Mouse (Mus musculus) hindbrain, embryonic 12.5 days (tissue): ENCODE data around the gene Sirt5. TPM values are rescaled to one million over a fixed set of nuclear protein-coding genes. Genes with fewer than 3 reads are reported as not detected.

Experiments
- ATAC-seq: fragments of 200-750 bp; cut with Nextera tagmentation; 2 replicates; pipeline ENCODE4 v1.8.0; 2017; ENCODE audit warnings: moderate TSS enrichment; ENCODE audit not compliant: low FRiP score
- H3K27ac ChIP-seq: fragments of 300-500 bp; sonication (generic); 2 replicates; pipeline ENCODE4 v1.5.1; 2016; ENCODE audit warnings: mild to moderate bottlenecking
- H3K27me3 ChIP-seq: fragments of 300-500 bp; sonication (generic); 2 replicates; pipeline ENCODE4 v1.6.1; 2016; ENCODE audit warnings: mild to moderate bottlenecking
- H3K36me3 ChIP-seq: fragments of 300-500 bp; sonication (generic); 2 replicates; pipeline ENCODE4 v1.6.1; 2016; ENCODE audit warnings: mild to moderate bottlenecking
- H3K4me1 ChIP-seq: fragments of 300-500 bp; sonication (generic); 2 replicates; pipeline ENCODE4 v1.6.1; 2016
- H3K4me2 ChIP-seq: fragments of 300-500 bp; sonication (generic); replicated peaks from 2 replicates; pipeline ENCODE4 v1.6.1; 2016; ENCODE audit warnings: mild to moderate bottlenecking
- H3K4me3 ChIP-seq: fragments of 300-500 bp; sonication (generic); 2 replicates; pipeline ENCODE4 v1.5.1; 2016; ENCODE audit warnings: mild to moderate bottlenecking
- H3K9ac ChIP-seq: fragments of 300-500 bp; sonication (generic); 2 replicates; pipeline ENCODE4 v1.6.1; 2016; ENCODE audit warnings: mild to moderate bottlenecking, moderate library complexity
- H3K9me3 ChIP-seq: fragments of 300-500 bp; sonication (generic); replicated peaks from 2 replicates; pipeline ENCODE4 v1.6.1; 2016; ENCODE audit warnings: mild to moderate bottlenecking
- WGBS: fragments of 180-500 bp; shearing (Covaris S2); methylation state at CpG from one replicate; pipeline ENCODE4 v1.1.7; 2016; 5-methylcytosine and 5-hydroxymethylcytosine counted together
- polyA plus RNA-seq: library from polyadenylated mRNA; unstranded; fragments of >200 nt; fragmentation: Nextera tagmentation; extraction: Ambion mirVana; gene quantifications from 2 replicates; pipeline ENCODE4 v1.2.1, GENCODE M21; 2016

Gene Sirt5
- polyA plus RNA-seq, 1 experiment from 2014 or later = 35.9 TPM

DNA sequence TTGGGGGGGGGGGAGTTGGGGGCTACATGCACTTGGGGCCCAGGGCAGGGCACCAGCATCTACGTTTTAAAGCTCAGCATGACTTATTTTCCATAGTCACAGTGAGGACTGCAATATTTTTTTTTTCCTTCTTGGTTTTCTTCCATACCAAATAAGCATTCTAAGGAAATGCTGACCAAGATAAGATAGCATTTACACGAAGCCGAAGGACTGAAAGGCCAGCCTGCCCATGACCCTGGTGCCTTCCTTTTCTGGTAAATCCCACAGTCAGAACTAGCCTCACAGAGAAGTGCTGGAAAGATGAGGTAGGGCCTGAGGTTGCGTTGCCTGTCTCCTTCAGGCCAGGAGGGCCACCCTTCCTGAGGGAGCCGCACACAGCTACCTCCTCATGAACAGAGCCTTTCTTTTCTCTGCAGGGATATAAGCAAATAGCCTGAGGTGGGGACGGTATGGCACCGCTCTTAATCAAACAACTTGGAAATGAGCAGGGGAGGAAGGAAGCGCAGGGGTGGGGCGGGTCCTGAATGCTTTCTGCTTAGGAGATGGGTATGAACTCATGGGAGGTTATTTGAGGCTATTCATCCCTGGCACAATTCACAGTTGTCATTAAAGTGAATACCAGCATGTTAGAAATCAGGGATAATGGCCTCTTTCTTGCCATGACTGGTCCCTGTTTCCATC is 14.7 kb upstream of the Sirt5 start:
- 80% methylated on average over 9 of the region's 9 CpGs for WGBS
- ATAC-seq = no peak
- H3K4me2 ChIP-seq = no peak overlapping the region

DNA sequence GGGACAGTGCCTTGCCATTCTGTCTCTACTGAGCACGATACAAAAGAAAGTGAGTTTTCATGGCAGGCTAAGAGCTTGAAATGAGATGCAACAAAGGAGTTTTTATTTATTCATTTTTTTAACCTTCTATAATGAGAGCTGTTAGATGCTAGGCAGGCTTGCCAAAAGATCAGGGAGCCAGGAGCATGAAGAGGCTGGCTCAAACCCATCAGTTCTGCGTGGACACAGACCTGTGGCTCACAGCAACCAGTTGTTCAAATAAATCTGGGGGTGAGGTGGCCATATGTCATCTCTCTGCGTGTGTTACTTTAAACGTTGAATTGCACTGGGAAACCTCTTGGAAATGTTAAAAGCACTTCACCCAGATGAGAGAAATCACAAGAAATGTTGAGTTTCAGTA is 11.9 kb upstream of the Sirt5 start:
- WGBS = 81% methylated on average over 4 of the region's 4 CpGs
- no peaks in the 10 kb centered on the region for H3K27me3 ChIP-seq
- ATAC-seq = no peak

More for the DNA sequence above, 14.7 kb upstream of the Sirt5 start:
- Histone ChIP-seq H3K4me1 (no peaks in the 10 kb centered on the region), H3K9me3 (no peaks in the 10 kb centered on the region), H3K36me3 (no peaks in the 10 kb centered on the region), H3K27me3 (no peaks in the 10 kb centered on the region), H3K27ac (no peak overlapping the region), H3K4me3 (no peak overlapping the region), H3K9ac (no peak overlapping the region)

DNA sequence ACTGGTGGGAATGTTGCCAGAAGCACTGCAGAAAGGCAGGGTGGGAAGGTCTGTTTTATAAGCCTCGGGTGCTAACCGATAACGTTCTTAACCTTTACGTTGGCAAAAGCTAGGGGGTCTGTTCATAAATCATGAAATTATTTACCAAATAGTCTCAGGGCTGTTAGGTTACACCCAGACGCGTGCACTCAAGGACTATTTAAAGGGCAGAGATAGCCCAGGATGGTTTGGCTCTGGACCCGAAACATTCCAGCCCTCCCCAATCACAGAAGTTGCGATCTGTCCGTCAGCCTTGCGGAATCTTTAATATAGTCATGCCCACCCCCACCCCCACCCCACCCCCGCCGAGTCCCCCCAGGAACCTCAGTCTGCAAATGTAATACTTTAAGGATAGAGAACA is 10.9 kb upstream of the Sirt5 start:
- Histone ChIP-seq H3K36me3 (no peaks in the 10 kb centered on the region), H3K4me2 (no peak overlapping the region), H3K9me3 (no peaks in the 10 kb centered on the region), H3K27ac (no peak overlapping the region), H3K9ac (no peak overlapping the region), H3K4me3 (no peak overlapping the region), H3K4me1 (no peaks in the 10 kb centered on the region), H3K27me3 (no peaks in the 10 kb centered on the region)
- no peak for ATAC-seq
- 81% methylated on average over 12 of the region's 12 CpGs for WGBS

More for the DNA sequence above, 11.9 kb upstream of the Sirt5 start:
- H3K4me3 ChIP-seq = no peak overlapping the region
- H3K4me2 ChIP-seq = no peak overlapping the region
- H3K36me3 ChIP-seq = no peaks in the 10 kb centered on the region
- no peaks in the 10 kb centered on the region for H3K9me3 ChIP-seq
- no peaks in the 10 kb centered on the region for H3K4me1 ChIP-seq
- no peak overlapping the region for H3K27ac ChIP-seq
- H3K9ac ChIP-seq = no peak overlapping the region

DNA sequence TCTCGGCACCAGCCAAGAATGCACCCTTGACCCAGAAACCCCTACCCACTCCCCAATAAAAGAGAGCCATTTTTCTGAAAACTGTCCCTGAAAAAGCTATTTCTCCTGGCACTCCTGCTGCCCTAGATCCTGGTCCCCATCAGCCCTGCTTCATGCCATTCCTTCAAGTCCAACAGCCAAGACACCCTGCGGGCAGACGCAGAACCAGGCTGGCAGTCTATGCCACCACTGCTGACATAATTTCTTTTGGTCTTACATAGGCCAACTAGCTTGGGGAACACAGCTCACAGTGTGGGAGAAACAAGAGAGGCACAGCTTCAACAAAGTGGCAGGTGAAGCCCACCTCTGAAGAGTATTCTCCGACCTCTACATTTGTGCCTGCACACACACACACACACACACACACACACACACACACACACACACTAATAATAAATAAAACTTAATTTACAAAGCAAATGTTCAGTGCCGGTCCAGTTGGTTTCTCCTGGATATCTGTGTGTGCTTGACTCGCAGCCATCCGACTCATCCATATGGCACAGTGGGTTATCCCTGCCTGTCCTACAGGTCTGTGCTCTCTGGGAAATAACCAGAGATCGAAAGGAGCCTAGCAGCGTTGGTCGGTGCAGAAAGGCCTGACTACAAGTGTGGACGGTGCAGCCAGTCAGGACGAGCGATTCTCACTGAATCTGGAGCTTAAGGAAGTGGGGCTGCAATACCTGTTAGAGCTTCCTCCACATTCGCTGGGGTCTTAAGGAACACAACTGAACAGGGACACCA is 8.8 kb upstream of the Sirt5 start:
- no peak overlapping the region for H3K4me2 ChIP-seq
- H3K9me3 ChIP-seq = no peaks in the 10 kb centered on the region
- H3K27me3 ChIP-seq = no peaks in the 10 kb centered on the region
- ATAC-seq = no peak
- H3K36me3 ChIP-seq = no peaks in the 10 kb centered on the region
- H3K9ac ChIP-seq = no peak overlapping the region
- no peak overlapping the region for H3K27ac ChIP-seq
- 88% methylated on average over 14 of the region's 14 CpGs for WGBS
- no peak overlapping the region for H3K4me3 ChIP-seq
- no peaks in the 10 kb centered on the region for H3K4me1 ChIP-seq

DNA sequence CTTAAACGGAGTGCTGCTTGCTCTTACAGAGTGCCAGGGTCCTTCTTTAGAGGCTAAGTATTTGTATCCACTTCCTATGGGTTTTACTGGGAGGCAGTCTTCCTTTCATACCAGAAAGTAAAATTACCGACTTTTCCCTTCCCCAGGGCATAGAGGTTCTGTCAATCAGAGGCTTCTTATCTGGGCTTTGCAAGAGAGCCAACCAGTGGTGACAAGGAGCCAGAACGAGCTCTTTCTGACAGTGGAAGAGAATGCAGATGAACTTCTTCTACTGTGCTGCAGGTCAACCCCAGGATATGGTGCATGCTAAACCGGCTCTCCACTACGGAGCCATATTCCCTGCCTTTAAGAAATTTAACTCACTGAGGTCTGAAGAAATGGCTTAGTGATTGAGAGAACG is 4.8 kb upstream of the Sirt5 start:
- Histone ChIP-seq H3K9me3 (no peaks in the 10 kb centered on the region), H3K4me3 (no peak overlapping the region), H3K9ac (no peak overlapping the region), H3K4me2 (no peak overlapping the region), H3K36me3 (no peaks in the 10 kb centered on the region), H3K4me1 (peaks cover 4% of the 10 kb centered on the region), H3K27me3 (no peaks in the 10 kb centered on the region), H3K27ac (no peak overlapping the region)
- ATAC-seq = no peak
- 67% methylated on average over 6 of the region's 6 CpGs for WGBS

GRCm38 (mm10) chr13:43362353-43362752 is 2.9 kb upstream of the Sirt5 start:
- H3K27ac ChIP-seq = no peak overlapping the region
- no peak overlapping the region for H3K9ac ChIP-seq
- no peak overlapping the region for H3K4me2 ChIP-seq
- H3K4me1 ChIP-seq = peaks cover 7% of the 10 kb centered on the region
- WGBS = 88% methylated on average over 9 of the region's 9 CpGs
- no peak for ATAC-seq
- H3K9me3 ChIP-seq = no peaks in the 10 kb centered on the region
- no peak overlapping the region for H3K4me3 ChIP-seq
- H3K36me3 ChIP-seq = no peaks in the 10 kb centered on the region
- H3K27me3 ChIP-seq = no peaks in the 10 kb centered on the region

DNA sequence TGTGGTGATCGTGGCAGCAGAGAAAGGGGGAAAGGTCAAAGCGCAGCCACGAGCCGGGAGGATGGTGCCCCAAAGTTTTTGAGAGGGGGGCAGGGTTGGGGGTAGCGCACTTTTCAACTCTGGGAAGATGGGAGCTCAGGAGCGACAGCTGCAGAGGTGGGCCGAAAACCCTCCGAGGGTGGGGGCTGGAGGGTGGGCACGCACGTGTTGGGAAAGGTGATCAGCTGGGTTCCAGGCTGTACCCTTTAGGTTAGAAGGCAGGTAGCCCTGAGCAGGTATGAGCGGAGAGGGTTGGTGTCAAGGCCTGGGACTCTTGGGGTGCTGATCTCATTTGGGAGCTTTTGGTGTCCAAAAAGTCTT is 509 bp downstream of the Sirt5 start:
- peak; percentile 45 for ATAC-seq
- H3K27ac ChIP-seq = peak overlapping the region; percentile 74
- 9% methylated on average over 11 of the region's 11 CpGs for WGBS

GRCm38 (mm10) chr13:43370063-43370462 is 4.8 kb downstream of the Sirt5 start:
- Histone ChIP-seq H3K4me3 (no peak overlapping the region), H3K27ac (no peak overlapping the region), H3K4me2 (no peak overlapping the region), H3K9me3 (no peaks in the 10 kb centered on the region), H3K9ac (no peak overlapping the region), H3K27me3 (no peaks in the 10 kb centered on the region), H3K4me1 (peaks cover 4% of the 10 kb centered on the region), H3K36me3 (peaks cover 32% of the 10 kb centered on the region)
- ATAC-seq = no peak
- WGBS = 94% methylated on average over 6 of the region's 6 CpGs

More for the DNA sequence above, 509 bp downstream of the Sirt5 start:
- peaks cover 7% of the 10 kb centered on the region for H3K4me1 ChIP-seq
- peak overlapping the region; percentile 54 for H3K4me3 ChIP-seq
- H3K9me3 ChIP-seq = no peaks in the 10 kb centered on the region
- H3K9ac ChIP-seq = peak overlapping the region; percentile 73
- H3K36me3 ChIP-seq = peaks cover 4% of the 10 kb centered on the region; the same call in 1 of the 2 replicates
- no peaks in the 10 kb centered on the region for H3K27me3 ChIP-seq
- peak overlapping the region; percentile 82 for H3K4me2 ChIP-seq

GRCm38 (mm10) chr13:43372892-43373291 is 7.6 kb downstream of the Sirt5 start:
- no peaks in the 10 kb centered on the region for H3K27me3 ChIP-seq
- H3K9me3 ChIP-seq = no peaks in the 10 kb centered on the region
- no peak overlapping the region for H3K9ac ChIP-seq
- ATAC-seq = no peak
- H3K4me3 ChIP-seq = no peak overlapping the region
- H3K36me3 ChIP-seq = peaks cover 48% of the 10 kb centered on the region
- H3K4me1 ChIP-seq = no peaks in the 10 kb centered on the region
- 88% methylated on average over 1 of the region's 1 CpGs for WGBS
- no peak overlapping the region for H3K27ac ChIP-seq
- H3K4me2 ChIP-seq = no peak overlapping the region

DNA sequence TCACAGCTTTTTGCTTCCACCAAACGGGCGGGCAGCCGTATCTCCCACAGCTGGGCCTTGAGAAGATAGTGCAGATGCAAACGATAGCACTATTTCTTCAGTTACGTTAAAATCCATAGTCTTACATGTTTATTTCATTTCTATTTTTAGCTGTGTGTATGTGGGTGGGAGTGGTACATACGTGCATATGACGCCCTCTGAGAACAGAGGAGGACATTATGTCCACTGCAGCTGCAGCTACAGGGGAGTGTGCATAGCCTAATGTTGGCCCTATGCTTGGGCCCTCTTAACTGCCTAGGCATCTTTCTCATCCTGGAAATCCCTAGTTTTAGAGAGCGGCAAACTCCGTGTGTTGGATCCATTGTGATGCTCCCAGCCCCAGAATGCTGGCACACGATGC is 8.9 kb downstream of the Sirt5 start:
- Histone ChIP-seq H3K27me3 (no peaks in the 10 kb centered on the region), H3K9ac (no peak overlapping the region), H3K4me1 (peaks cover 2% of the 10 kb centered on the region; the same call in 1 of the 2 replicates), H3K27ac (no peak overlapping the region), H3K36me3 (peaks cover 49% of the 10 kb centered on the region), H3K4me3 (no peak overlapping the region), H3K4me2 (no peak overlapping the region), H3K9me3 (no peaks in the 10 kb centered on the region)
- no peak for ATAC-seq
- 90% methylated on average over 10 of the region's 10 CpGs for WGBS

DNA sequence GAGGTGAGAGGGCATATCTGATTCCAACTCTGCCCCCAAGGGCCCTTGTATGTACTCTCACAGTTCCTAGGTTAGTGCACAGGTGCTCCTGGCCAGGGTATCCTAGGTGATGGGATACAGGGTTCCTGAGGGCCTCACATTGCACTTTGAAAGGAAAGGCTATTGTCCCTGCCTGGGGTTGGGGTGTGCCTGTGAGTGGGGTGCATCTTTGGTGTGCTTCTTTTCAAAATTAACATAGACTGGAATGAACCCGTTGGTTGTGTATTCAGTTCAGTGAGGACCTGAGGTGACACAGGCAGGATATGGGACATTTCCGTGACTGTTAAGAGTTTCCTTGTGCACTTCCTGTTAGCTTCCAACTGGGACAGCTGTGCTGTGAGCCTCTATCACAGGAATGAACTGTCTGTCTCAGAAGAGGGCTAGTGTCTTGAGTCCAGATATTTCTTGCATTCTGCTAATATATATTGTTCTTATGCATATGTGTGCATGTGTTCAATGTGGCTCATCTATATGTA is 9.7 kb downstream of the Sirt5 start:
- no peaks in the 10 kb centered on the region for H3K9me3 ChIP-seq
- H3K4me1 ChIP-seq = peaks cover 2% of the 10 kb centered on the region; the same call in 1 of the 2 replicates
- WGBS = 71% methylated on average over 2 of the region's 2 CpGs
- H3K4me3 ChIP-seq = no peak overlapping the region
- H3K4me2 ChIP-seq = no peak overlapping the region
- no peak for ATAC-seq
- peaks cover 49% of the 10 kb centered on the region for H3K36me3 ChIP-seq
- no peak overlapping the region for H3K9ac ChIP-seq
- H3K27me3 ChIP-seq = no peaks in the 10 kb centered on the region
- H3K27ac ChIP-seq = no peak overlapping the region

DNA sequence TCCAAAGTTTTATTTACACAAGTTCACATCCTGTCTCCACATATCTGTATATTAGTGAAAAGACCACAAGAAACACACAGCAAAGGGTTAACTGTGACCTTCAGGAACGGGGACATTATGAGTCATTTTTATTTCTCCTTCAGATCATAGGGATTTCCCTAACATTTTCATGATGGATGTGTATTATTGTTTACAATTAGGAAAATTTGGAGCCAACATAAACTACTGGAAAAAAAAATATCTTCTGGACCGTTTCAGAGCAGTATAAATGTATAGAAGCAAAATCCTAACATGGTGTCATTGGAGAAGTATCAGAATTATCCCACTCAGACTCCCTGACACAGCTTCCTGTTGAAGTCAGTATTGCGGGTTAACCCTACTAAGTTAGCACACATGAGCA is 14.7 kb downstream of the Sirt5 start:
- Histone ChIP-seq H3K4me3 (no peak overlapping the region), H3K4me1 (peaks cover 2% of the 10 kb centered on the region; the same call in 1 of the 2 replicates), H3K27me3 (no peaks in the 10 kb centered on the region), H3K36me3 (peaks cover 25% of the 10 kb centered on the region), H3K27ac (no peak overlapping the region), H3K9me3 (no peaks in the 10 kb centered on the region), H3K9ac (no peak overlapping the region), H3K4me2 (no peak overlapping the region)
- WGBS = 87% methylated on average over 3 of the region's 3 CpGs
- ATAC-seq = no peak
